Mouse (Mus musculus) brown adipose tissue, adult 24 weeks (tissue): ENCODE measurements around the gene Zbtb7b. TPM values are rescaled to one million over a fixed set of nuclear protein-coding genes. Genes with fewer than 3 reads are reported as not detected.

Source experiments
- H3K27ac ChIP-seq: fragments of 200-500 bp; replicated peaks from 2 replicates; pipeline ENCODE4 v1.5.1; 2012; ENCODE audit warnings: low read depth, mild to moderate bottlenecking, low read length
- H3K4me1 ChIP-seq: fragments of 200-500 bp; 2 replicates; pipeline ENCODE4 v1.6.1; 2012; ENCODE audit warnings: low read length, mixed read lengths; ENCODE audit not compliant: control insufficient read depth, insufficient read depth, insufficient read length
- H3K4me3 ChIP-seq: fragments of 200-500 bp; 2 replicates; pipeline ENCODE4 v1.5.1; 2012; ENCODE audit warnings: low read depth, mild to moderate bottlenecking, low read length, moderate library complexity; ENCODE audit not compliant: insufficient read depth
- polyA plus RNA-seq: library from polyadenylated mRNA; stranded (reverse); fragments of >200 nt; gene quantifications from 2 replicates; pipeline ENCODE4 v1.2.4, GENCODE M21; 2012; ENCODE audit not compliant: missing spikeins, insufficient read depth, insufficient read length

Gene Zbtb7b
- polyA plus RNA-seq, 1 experiment: 121 TPM

GRCm38 (mm10) chr3:89421810-89422473 is 27.4 kb upstream of the Zbtb7b start:
- peak overlapping the region; percentile 40 for H3K4me3 ChIP-seq
- peaks cover 7% of the 10 kb centered on the region for H3K4me1 ChIP-seq
- H3K27ac ChIP-seq: 0 out of 2 replicates have a peak overlapping the region, but pooled peaks have one; percentile 71

GRCm38 (mm10) chr3:89421002-89421774 is 26.6 kb upstream of the Zbtb7b start:
- Histone ChIP-seq H3K4me3 (peak overlapping the region; percentile 40), H3K4me1 (peaks cover 7% of the 10 kb centered on the region), H3K27ac (peak overlapping the region; percentile 71)

- Histone ChIP-seq H3K4me1 (peaks cover 7% of the 10 kb centered on the region), H3K27ac (peak overlapping the region; percentile 71), H3K4me3 (0 out of 2 replicates have a peak overlapping the region, but pooled peaks have one; percentile 26)
Observed at GRCm38 (mm10) chr3:89420421-89420820, 25.8 kb upstream of the Zbtb7b start.

GRCm38 (mm10) chr3:89419981-89420380 is 25.4 kb upstream of the Zbtb7b start:
- peaks cover 7% of the 10 kb centered on the region for H3K4me1 ChIP-seq
- peak overlapping the region; percentile 98 for H3K27ac ChIP-seq
- peak overlapping the region; percentile 79 for H3K4me3 ChIP-seq

GRCm38 (mm10) chr3:89419571-89419970 is 25.0 kb upstream of the Zbtb7b start:
- Histone ChIP-seq H3K27ac (peak overlapping the region; percentile 98), H3K4me3 (peak overlapping the region; percentile 79)

DNA sequence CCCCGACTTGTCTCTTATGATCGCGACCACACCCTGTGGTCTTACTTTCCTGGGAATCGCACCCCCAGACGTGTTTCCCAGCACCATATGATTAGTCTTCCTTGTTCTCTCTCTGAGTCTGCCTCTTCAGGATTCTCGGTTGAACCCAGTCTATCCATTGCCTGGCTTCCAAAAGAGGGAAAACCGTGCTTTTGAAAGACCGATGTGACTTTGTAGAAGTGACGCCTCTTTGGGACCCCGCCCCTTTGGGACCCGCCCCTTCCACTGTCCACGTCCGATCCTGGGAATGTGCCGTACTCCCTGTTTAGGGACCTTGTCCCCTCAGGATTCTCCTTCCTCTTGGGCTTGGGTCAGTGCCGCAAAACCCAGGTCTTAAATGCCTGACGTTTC is 24.3 kb upstream of the Zbtb7b start:
- Histone ChIP-seq H3K27ac (peak overlapping the region; percentile 98), H3K4me3 (peak overlapping the region; percentile 79), H3K4me1 (peaks cover 7% of the 10 kb centered on the region)

More at GRCm38 (mm10) chr3:89419571-89419970, 25.0 kb upstream of the Zbtb7b start:
- peaks cover 7% of the 10 kb centered on the region for H3K4me1 ChIP-seq

DNA sequence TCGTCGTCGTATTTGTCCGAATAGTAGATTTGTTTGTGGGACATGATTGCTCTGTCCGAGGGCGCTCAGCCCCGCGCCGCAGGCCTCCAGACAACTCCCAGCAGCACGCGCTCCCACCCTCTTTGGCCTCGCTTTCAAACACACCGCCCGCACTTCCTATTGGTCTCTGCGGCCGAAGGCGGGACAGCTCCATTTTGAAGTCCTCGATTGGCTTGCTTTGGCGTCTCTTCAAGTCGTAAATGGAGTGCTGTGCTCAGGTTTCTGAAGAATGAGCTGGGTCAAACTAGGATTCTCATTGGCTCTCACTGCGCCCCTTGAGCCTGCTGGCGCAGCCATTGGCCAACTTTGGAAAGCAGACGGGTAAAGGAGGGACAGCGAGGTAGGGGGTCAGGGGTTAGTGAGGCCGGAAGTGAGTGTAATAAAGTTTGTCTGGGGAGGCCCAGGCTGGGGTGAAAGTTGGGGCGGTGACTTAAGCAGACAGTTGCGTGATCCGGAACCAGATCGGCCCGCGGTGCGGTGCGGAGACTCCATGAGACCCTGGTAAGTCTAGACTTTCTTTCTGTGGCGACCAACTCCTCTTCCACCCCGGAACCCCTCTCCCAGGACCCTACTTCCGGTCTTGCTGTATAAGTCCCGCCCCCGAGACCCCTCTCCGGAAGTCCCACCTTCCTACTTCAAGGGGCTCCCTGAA is 23.7 kb upstream of the Zbtb7b start, which contains the start of the genes Cks1b and Shc1:
Gene Cks1b (minus strand): TSS at position 214 of the 691 bp plus-strand sequence.
Gene Shc1 (plus strand): TSS at position 274 of the 691 bp plus-strand sequence.
- H3K27ac ChIP-seq: peak within 1 kb of the TSS; percentile 98
- peaks cover 7% of the 10 kb centered on the region for H3K4me1 ChIP-seq
- peak within 1 kb of the TSS; percentile 79 for H3K4me3 ChIP-seq

DNA sequence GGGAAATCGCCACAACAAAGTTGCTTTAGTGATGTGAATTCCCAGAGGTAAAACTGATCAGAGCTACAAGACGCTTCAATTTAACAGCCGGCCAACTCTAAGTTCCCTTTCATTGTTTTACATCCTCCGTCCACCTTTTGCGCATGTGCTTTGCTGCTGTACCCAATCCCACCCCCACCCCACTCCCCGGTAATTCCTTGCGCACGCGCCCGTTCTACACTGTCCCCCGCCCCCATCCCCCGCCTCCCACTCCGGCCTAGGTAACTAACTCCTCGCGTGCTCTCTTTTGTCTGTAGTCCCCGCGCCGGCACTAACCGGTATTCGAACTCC is 23.2 kb upstream of the Zbtb7b start:
- H3K4me1 ChIP-seq: peaks cover 7% of the 10 kb centered on the region
- peak overlapping the region; percentile 56 for H3K4me3 ChIP-seq
- no peak overlapping the region for H3K27ac ChIP-seq

- H3K4me1 ChIP-seq: peaks cover 7% of the 10 kb centered on the region
- peak overlapping the region; percentile 15; the same call in 1 of the 2 replicates for H3K4me3 ChIP-seq
- no peak overlapping the region for H3K27ac ChIP-seq
Observed at GRCm38 (mm10) chr3:89417131-89417530, 22.6 kb upstream of the Zbtb7b start.

DNA sequence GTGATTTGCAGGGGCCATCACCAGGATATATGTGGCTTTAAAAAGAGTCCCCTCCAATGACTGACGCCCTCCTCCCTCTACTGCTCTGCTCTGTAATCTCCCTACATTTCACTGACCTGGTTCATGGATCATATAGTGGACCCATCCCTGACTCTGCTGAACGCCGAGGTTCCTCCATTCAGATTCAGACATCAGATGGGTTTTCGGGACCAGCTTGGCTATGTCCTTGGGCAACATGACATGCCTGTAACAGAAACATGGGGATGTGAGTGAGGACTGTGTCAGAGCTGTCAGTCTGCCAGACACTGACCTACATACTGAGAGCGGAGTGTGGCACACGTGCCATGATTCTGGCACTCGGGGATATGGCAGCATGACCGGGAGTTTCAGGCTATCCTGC is 21.6 kb upstream of the Zbtb7b start:
- H3K4me3 ChIP-seq: no peak overlapping the region
- 0 out of 2 replicates have a peak, but pooled peaks cover 2% of the 10 kb centered on the region for H3K4me1 ChIP-seq
- H3K27ac ChIP-seq: no peak overlapping the region

- peak within 1 kb of the TSS; percentile 79 for H3K4me3 ChIP-seq
- peak within 1 kb of the TSS; percentile 93 for H3K27ac ChIP-seq
- peaks cover 8% of the 10 kb centered on the region; the same call in 1 of the 2 replicates for H3K4me1 ChIP-seq
Observed at GRCm38 (mm10) chr3:89411490-89412393, 17.2 kb upstream of the Zbtb7b start, which contains the start of gene Flad1. TSS of gene Flad1 (minus strand) at chr3:89411870.

GRCm38 (mm10) chr3:89410864-89411263 is 16.3 kb upstream of the Zbtb7b start:
- H3K4me1 ChIP-seq: peaks cover 8% of the 10 kb centered on the region; the same call in 1 of the 2 replicates

GRCm38 (mm10) chr3:89409701-89410100 is 15.1 kb upstream of the Zbtb7b start:
- peak overlapping the region; percentile 79; the same call in 1 of the 2 replicates for H3K4me3 ChIP-seq
- H3K4me1 ChIP-seq: peaks cover 8% of the 10 kb centered on the region; the same call in 1 of the 2 replicates
- peak overlapping the region; percentile 97 for H3K27ac ChIP-seq

More at GRCm38 (mm10) chr3:89410864-89411263, 16.3 kb upstream of the Zbtb7b start:
- Histone ChIP-seq H3K4me3 (peak overlapping the region; percentile 79), H3K27ac (peak overlapping the region; percentile 93)

DNA sequence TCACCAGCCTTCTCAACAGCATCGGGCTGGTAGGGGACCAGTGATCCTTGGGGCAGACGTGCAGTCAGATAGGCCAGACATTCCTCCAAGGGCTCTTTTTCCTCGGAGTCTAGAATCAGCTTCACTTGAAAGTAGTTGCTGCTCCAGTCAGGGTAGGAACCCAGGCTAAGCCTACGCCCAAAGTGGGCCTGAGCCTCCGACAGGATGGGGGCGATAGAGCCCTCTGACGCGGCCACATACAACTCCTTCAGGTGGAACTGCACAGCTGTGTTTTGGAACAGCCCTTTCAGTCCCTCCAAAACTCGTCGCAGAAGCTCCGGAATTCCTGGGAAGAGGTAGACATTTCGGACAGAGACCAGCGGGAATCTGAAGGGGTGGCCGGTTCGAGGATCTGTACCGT is 13.9 kb upstream of the Zbtb7b start:
- peak overlapping the region; percentile 97 for H3K27ac ChIP-seq
- peaks cover 8% of the 10 kb centered on the region; the same call in 1 of the 2 replicates for H3K4me1 ChIP-seq
- no peak overlapping the region for H3K4me3 ChIP-seq
